Mouse (Mus musculus) liver, postnatal 0 days (tissue): ENCODE results near the gene 2610507B11Rik.

ENCODE experiments used
- CTCF ChIP-seq: sonication (generic); IDR thresholded peaks from 2 replicates; pipeline ENCODE4 v1.5.1; 2016; ENCODE audit warnings: antibody characterized with exemption, low read depth
- EP300 ChIP-seq: IDR thresholded peaks from 2 replicates; pipeline ENCODE4 v1.6.1; 2016; ENCODE audit warnings: antibody characterized with exemption, low read depth, mild to moderate bottlenecking

GRCm38 (mm10) chr11:78265571-78265970, 4.0 kb downstream of the 2610507B11Rik start:
- TF ChIP-seq CTCF (no peak), EP300 (no peak)
